Mouse (Mus musculus) bone marrow, adult 2 months (tissue): ENCODE data around the gene L3mbtl4.

Experiments
- CTCF ChIP-seq: fragments of 200-500 bp; IDR thresholded peaks from 2 replicates; pipeline ENCODE4 v1.5.1; 2011; ENCODE audit warnings: low read length, control low read depth; ENCODE audit not compliant: control insufficient read depth, insufficient read depth
- POLR2A ChIP-seq: fragments of 200-500 bp; IDR thresholded peaks from 2 replicates; pipeline ENCODE4 v1.6.1; 2011; ENCODE audit warnings: low read depth, mild to moderate bottlenecking, control low read depth, low read length, borderline replicate concordance; ENCODE audit not compliant: control insufficient read depth

GRCm38 (mm10) chr17:68235380-68235779 lies 38.2 kb upstream of the L3mbtl4 start:
- no peak for TF ChIP-seq CTCF
- TF ChIP-seq POLR2A = no peak
